Mouse (Mus musculus): ENCODE results near the gene Pdp2. TPM values are rescaled to one million over a fixed set of nuclear protein-coding genes. Genes with fewer than 3 reads are reported as not detected.
"Not testable (repeated sequence)": the region's sequence is repeated elsewhere in the genome, so short reads cannot be mapped to it uniquely, and the experiment has no call there.

Gene Pdp2
- polyA plus RNA-seq, 1 experiment from 2014 or later = 16.7 TPM

DNA sequence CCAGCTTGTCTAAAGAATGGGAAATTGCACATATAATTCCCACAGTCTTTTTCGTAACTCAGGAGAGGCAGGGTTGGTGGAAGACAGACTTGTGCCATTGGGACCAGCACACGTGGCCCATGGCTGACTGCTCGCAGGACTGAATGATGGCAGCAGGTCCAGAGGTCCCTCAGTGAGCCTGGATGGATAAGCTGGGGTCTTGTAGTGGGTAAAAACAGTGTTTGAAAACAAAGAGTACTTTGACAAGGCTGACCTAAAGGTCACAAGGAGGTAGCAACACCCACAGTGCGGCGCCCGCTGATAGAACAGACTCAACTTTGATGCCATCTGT lies 51.0 kb downstream of the Pdp2 start:
- no peak overlapping the region for H3K27ac ChIP-seq (replicated peaks; ENCODE audit: low read depth, low read length)
- ATAC-seq (ENCODE audit: insufficient number of reproducible peaks, low FRiP score, low TSS enrichment, low read depth) = peak; percentile 28; the same call in 1 of the 2 replicates

DNA sequence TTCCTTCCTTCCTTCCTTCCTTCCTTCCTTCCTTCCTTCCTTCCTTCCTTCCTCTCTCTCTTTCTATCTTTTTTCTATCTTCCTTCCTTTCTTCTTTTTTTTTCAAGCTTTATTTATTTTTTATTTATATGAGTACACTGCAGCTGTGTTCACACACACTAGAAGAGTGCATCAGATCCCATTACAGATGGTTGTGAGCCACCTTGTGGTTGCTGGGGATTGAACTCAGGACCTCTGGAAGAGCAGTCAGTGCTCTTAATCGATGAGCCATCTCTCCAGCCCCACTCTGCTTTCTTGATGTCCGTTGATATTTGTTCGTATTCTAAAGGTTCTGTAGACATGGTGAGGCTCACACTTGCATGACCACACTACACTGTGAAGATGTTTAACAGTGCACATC lies 52.9 kb downstream of the Pdp2 start:
- not testable (repeated sequence) for H3K4me2 ChIP-seq (ENCODE audit: low read depth, severe bottlenecking); H3K36me3 ChIP-seq (ENCODE audit: control insufficient read depth, insufficient read depth, low read length); H3K9me3 ChIP-seq (ENCODE audit: control insufficient read depth, low read length); H3K9ac ChIP-seq (ENCODE audit: low read length); DNase-seq (ENCODE audit: low spot score); H3K27me3 ChIP-seq (ENCODE audit: control insufficient read depth, insufficient read depth, low read length); H3K27ac ChIP-seq (replicated peaks; ENCODE audit: low read depth, low read length); H3K4me1 ChIP-seq (ENCODE audit: control insufficient read depth, insufficient read depth, low read length); H3K4me3 ChIP-seq (ENCODE audit: low read depth, low read length); ATAC-seq (ENCODE audit: insufficient number of reproducible peaks, low FRiP score, low TSS enrichment, low read depth)
- WGBS = 70% methylated on average over 3 of the region's 3 CpGs

More for the DNA sequence above, 51.0 kb downstream of the Pdp2 start:
- no peak for DNase-seq (ENCODE audit: low spot score)
- Histone ChIP-seq H3K4me2 (ENCODE audit: low read depth, severe bottlenecking) (peak overlapping the region; percentile 94), H3K36me3 (ENCODE audit: control insufficient read depth, insufficient read depth, low read length) (no peaks in the 10 kb centered on the region), H3K9me3 (ENCODE audit: control insufficient read depth, low read length) (no peaks in the 10 kb centered on the region), H3K4me3 (ENCODE audit: low read depth, low read length) (peak overlapping the region; percentile 88), H3K9ac (ENCODE audit: low read length) (peak overlapping the region; percentile 79), H3K27me3 (ENCODE audit: control insufficient read depth, insufficient read depth, low read length) (no peaks in the 10 kb centered on the region), H3K4me1 (ENCODE audit: control insufficient read depth, insufficient read depth, low read length) (peaks cover 5% of the 10 kb centered on the region; the same call in 1 of the 2 replicates)
- 80% methylated on average over 6 of the region's 6 CpGs for WGBS

Other genes with a start within 250 kb of the Pdp2 start
- 2.9 and 4.1 TPM in 2 replicates for gene Cmtm4, start 195.6 kb upstream of the Pdp2 start, polyA plus RNA-seq (2014; fragmentation: Nextera tagmentation; extraction: Ambion mirVana)
- gene Dync1li2, start 148.4 kb upstream of the Pdp2 start, polyA plus RNA-seq (2014; fragmentation: Nextera tagmentation; extraction: Ambion mirVana) = 59.0 and 59.3 TPM in 2 replicates
- gene Terb1, start 81.5 kb upstream of the Pdp2 start, polyA plus RNA-seq (2014; fragmentation: Nextera tagmentation; extraction: Ambion mirVana) = 0.24 and 0.30 TPM in 2 replicates
- gene Nae1, start 56.8 kb upstream of the Pdp2 start, polyA plus RNA-seq (2014; fragmentation: Nextera tagmentation; extraction: Ambion mirVana) = 138 and 142 TPM in 2 replicates
- 0.57 and 0.61 TPM in 2 replicates for gene Car7, start 56.8 kb upstream of the Pdp2 start, polyA plus RNA-seq (2014; fragmentation: Nextera tagmentation; extraction: Ambion mirVana)
- not detected in 2 replicates for gene Cdh16, start 32.9 kb downstream of the Pdp2 start, polyA plus RNA-seq (2014; fragmentation: Nextera tagmentation; extraction: Ambion mirVana)
- 6.5 and 7.6 TPM in 2 replicates for gene Rrad, start 39.9 kb downstream of the Pdp2 start, polyA plus RNA-seq (2014; fragmentation: Nextera tagmentation; extraction: Ambion mirVana)
- 89.8 and 99.1 TPM in 2 replicates for gene Ciao2b, start 50.5 kb downstream of the Pdp2 start, polyA plus RNA-seq (2014; fragmentation: Nextera tagmentation; extraction: Ambion mirVana)
- gene Ces2a, start 142.6 kb downstream of the Pdp2 start, polyA plus RNA-seq (2014; fragmentation: Nextera tagmentation; extraction: Ambion mirVana) = not detected in 2 replicates
- gene Ces2b, start 240.1 kb downstream of the Pdp2 start, polyA plus RNA-seq (2014; fragmentation: Nextera tagmentation; extraction: Ambion mirVana) = 0.13 and 0.20 TPM in 2 replicates